Mouse (Mus musculus): ENCODE results near the gene B3gnt2.

DNA sequence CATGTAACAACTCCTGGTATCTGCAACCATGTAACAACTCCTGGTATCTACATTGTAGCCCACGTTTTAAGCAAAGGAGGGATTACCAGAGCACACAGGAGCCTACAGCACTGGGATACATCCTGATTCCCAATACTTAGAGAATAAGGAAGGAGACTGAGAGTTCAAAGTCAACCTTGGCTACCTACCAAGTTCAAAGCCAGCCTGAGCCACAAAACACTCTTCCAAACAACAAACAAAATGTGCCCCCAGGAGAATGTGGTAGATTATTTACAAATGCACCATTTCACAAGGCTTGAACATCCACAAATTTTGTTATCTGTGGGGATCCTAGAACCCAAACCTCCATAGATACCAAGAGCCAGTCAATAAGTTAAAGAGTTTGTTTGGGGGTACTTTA lies 22.4 kb downstream of the B3gnt2 start:
- TF ChIP-seq CTCF (IDR thresholded peaks at IDR 0.05; ENCODE audit: borderline replicate concordance, insufficient read depth, low read depth, low read length) (no peak), POLR2A (IDR thresholded peaks at IDR 0.05; ENCODE audit: borderline replicate concordance, insufficient read depth, low read length) (no peak)
